Mouse (Mus musculus) cerebellum, adult 18-20 months (tissue): Measurements from ENCODE around the gene Dglucy.

Experiments used
- DNase-seq, 2 experiments: peaks; one replicate each; pipeline ENCODE4 v3.0.0; 2021

Gene Dglucy

DNA sequence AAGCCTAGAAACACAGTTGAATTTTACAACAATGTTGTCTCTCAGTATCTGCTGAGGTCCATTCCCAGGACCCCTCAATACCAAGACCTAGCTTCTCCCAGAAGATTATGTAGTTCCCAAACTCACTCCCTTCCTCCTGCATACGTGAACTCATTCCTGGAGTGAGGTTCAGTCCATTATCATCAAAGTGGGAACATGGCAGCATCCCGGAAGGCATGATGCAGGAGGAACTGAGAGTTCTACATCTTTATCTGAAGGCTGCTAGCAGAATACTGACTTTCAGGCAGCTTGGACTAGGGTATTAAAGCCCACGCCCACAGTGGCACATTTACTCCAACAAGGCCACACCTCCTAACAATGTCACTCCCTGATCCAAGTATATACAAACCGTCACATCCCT lies 64.3 kb downstream of the Dglucy start:
- no peak for DNase-seq

DNA sequence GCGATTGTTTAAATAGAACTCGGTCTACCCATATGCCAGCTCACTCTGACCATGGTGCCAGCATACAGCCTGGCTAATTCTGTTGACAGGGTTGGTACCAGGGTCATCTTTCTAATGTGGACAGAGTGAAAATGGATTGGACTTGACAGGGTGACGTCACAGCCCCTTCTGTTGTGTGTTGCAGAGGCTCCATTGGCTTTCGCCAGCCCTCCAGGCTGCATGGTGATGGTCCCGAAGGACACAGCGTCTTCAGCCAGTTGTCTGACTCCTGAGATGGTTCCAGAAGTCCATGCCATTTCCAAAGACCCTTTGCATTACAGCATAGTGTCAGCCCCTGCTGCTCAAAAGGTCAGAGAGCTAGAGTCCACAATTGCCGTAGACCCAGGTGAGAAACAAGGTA lies 65.7 kb downstream of the Dglucy start:
- DNase-seq, result no peak

DNA sequence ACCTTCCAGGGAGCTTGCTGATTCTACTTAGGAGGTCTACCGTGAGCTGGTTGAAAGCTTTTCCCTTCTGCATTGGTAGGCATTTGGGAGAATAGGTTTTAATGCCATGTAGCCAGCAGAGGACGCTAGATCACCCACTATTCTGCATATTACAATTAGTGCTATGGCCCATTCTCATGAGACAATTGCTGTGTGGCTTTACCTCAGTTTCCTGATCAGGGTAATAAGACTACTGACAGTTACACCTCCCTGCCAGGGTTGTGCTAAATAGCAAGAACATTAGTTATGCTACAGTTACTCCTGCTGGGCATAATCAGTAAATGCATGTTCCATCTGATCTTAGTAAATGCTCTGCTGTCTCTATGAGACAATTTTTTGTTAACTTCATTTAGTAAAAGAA lies 67.0 kb downstream of the Dglucy start:
- DNase-seq, result no peak

DNA sequence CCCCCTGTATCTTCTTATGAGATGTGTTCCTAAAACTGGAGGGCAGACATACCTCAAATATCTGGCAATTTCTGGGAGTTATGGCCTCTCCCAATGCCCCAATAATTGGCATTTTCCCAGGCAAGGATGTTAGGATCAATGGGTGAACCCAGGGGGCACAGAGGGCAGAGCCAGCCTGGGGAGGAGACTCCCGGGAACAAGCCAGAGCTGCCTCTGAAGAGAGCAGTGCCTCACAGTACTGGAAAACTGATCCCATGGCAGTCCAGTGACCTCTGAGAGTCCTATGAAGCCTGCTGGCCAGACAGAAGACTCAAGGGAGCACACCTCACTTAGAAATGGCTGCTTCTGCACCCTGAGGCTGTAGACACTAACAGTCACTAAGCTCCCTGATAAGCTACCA lies 67.7 kb downstream of the Dglucy start:
- no peak for DNase-seq

DNA sequence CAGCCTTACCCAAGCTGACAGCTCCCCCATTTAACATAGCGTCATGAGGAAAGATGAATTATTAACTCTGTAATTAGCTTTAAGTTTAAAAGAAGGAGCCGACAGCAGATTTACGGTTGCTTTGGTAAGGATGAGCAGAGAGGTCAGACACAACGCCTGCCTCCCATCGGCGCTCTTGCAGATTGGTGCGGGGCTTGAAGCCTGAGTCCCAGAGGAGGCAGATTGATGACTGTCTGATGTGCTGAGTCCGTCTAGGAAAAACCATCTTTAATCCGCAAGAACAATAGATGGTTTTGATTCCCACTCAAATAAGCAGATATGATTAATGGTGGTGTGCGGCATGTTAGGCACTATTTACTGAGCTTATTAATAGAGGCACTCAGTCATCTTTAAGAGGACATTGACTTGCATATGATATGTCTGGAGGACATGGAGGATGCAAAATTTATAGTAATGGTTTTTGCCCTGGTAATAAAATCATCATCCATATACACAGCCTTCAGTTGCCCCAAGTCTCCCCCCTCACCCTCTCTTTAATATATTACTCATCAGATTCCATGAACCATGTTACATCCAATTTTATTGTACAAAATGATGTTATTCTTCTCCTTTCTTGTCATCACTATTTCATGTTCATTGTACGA lies 68.7 kb downstream of the Dglucy start:
- no peak for DNase-seq

DNA sequence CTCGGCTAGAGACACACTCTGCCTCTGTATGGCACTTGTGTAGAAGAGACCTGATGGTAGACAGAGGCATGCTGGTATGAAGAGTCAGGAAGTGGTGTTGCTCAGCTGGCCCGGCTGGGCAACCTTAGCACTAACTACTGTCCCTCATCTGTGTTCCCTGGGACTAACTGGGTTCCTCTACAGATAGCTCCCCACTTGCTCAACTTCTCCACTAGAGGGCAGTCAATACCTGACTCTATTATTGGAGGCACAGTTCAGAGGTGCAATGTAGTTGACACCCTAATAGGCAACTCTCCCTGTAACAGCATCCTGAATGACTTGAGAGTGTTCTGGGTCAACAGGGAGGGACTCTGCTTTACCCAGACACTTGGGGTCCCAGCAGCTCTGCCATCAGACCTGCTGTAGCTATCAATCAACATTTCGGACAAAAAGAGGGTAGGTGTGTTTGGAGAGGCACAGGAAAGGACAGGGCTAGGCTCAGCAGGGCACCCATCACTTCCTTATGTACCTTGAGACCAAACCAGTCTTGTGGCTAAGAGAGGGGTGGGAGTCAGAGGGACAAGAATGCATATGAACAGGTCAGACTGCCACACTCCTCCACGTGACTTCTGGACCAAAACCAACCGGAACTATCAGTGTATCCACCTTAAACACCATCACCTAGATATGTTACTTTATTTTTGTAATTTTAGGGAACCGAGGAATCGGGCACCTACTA lies 70.7 kb downstream of the Dglucy start:
- peak; percentile 73 to 74 for DNase-seq

DNA sequence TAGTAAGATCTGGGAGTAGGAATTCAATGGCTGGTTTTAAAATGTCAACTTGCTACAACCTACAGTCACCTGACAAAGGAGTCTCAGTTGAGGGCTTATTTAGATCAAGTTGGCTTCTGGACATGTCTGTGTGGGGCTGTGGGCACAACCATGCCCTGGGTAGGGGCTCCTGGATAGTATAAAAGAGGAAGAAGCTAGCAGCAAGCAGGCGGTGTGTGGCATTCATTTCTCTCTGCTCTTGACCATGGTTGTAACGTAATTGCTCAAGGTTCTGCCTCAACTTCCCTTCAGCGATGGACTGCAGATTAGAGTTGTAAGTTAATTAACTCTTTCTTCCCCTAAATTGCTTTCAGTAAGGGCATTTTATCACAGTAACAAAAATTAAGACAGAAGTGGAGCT lies 73.5 kb downstream of the Dglucy start:
- DNase-seq, result no peak

DNA sequence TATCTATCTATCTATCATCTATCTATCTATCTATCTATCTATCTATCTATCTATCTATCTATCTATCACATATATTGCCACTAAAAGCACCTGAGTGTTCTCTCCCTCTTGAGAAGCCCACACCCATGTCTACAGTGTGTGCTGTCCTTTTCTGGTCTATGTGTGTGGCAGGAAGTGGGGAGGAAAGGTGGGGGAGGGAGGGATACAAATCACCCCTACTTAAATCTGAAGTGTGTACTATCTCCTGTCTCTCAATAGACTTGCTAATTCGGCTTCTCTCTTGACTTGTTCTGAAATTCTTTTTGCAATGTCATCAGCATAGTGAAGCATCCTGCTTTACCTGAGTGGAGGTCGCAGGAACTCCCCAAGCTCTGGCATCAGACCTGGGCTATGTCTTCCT lies 77.5 kb downstream of the Dglucy start:
- no peak for DNase-seq

DNA sequence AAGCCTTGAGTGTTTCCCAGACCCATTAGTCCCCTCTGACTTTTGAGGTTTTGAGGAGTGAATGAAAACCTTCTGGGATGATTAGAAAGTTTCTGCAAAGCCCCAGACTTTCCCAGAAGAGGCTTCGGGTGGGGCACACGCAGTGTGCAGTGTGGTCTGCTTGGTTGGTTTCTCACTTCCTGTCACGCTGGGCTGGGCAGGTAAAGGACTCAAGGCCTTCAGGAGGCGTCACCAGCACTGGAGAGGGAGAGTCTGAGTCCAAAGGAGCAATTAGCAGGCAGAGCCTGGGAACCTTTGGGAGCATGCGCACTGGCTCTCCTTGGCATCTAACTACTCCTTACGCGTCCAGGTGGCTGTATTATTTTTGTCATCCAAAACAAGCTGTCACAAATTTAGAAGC lies 78.9 kb downstream of the Dglucy start:
- peak; percentile 77 to 85 for DNase-seq

DNA sequence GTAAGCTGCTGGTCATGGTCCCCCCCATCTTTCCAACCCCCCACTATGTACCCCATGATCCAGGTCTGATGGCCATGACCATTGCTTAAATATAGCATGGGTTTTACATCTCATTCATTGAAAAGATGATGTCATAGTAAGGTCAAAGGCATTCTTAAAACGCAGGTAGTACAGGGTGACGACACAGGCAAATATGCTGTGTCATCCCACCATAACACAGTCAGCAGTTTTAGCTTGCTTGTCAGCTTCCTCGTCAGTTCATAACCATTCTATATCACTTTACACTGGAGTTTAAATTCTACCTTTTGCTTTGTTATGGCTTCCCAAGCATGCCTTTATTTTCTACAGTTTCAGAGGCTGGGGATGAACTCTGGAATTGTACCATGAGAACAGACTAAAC lies 83.4 kb downstream of the Dglucy start:
- no peak for DNase-seq

DNA sequence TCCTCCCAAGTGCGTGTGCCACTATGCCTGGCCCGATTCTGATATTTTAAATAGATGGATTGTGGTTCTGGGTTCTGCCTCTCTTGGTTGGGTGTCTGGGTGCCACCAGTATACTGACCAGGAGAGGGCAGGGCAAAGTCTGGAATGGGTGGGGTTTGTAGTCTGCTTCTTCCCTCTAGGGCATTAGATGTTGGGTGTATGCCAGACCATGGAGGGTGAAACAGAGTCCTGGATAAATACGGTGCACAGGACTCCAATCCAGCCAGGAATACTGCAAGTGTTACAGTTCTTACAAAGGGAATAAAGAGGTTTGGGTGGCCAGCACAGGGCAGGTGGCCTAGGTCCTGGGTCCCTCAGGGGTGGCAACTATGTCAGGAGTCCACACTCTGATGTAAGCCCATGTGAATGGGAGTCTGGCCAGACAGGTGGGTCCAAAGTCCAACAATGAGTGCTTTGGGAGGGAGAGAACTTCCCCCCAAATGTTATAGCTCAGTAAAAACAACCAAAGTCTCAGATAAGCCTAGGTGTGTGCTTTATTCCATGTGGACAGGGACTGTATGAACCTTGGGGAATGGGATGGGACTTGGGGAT lies 84.1 kb downstream of the Dglucy start:
- DNase-seq, result no peak

DNA sequence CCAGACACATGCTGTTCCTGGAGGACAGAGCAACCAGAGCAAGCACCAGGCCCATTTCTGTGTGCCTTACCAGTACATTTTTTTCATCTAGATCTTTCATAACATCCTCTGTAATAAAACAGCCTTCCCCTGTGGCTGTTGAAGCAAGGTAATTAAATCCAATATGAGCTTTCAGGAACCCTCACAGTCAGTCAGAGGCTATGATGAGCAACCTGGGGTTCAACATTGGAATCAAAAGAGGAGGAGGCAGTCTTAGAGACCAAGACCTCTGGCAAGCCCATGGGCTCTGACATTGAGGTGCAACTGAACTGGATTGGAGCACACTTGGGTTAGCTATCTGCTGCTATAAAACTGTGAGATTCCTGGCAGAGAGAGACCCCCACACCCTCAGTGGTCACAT lies 86.2 kb downstream of the Dglucy start:
- no peak for DNase-seq

DNA sequence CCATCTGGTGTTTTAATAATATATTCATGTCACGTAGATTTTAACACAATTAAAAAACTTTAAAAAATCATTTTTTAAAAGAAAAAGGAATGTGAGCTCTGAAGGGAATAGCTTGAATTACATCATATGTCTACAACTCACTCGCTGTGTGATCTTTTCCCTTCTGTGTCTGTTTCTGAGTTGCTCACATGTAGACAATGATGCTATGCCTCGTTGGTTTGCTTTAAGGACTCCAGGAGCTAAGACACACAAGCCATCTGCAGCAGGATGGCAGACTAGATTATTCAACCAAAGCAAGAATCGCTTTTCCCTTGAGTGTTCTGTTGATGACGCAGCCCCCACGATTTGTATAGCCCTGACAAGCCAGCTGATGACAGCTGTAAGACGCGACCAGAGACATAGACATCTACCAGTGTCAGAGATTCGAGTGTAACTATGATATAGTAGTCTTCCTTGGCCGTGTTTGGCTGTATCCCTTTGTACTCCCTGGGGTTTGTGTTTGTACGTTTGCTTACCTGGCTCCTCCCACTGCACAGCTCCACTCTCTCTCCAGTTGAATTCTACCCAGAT lies 86.7 kb downstream of the Dglucy start:
- no peak for DNase-seq

DNA sequence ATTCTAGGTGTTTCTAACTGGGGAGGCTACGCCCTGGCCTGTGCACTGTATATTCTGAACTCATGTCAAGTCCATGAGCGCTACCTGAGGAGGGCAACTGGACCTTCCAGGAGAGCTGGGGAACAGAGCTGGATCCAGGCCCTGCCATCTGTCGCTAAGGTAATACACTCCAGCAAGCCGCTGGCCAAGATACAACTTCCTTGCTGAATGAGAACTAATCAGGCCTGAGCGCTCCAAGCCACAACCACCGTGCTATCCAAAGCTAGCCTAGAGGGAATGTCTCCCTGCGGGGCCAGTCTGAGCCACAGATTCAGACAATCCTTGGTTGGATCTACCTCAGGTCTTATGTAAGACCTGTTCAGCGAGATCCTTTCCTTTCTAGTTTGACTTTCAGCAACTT lies 88.2 kb downstream of the Dglucy start:
- DNase-seq, result peak; percentile 94 to 97

DNA sequence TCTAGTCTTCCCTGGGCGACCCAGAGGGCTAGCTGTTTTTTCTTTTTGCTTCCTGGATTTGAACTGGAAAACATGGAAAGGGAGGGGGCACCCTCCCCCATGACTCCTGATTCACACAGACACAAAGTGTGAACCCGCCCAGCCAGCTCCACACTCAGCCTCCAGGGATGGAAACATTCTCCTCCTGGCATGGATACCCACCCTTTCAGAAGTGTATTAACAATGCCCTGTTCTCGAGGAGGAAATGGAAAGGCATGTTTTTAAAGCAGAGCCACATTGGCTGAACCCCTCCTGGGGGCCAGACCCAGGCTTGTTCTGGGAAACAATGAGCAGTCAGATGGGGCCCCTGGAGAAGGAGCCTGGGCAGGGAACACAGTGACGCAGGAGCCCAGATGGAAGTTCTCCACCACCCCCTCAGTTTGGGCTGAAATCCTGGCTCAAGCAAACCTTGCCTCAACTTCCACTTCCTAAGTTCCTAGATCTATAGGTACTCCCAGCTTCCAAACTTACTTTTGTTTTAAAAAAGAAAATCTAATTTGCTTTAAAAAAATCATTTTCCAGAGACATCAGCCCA lies 89.3 kb downstream of the Dglucy start:
- DNase-seq, result no peak

DNA sequence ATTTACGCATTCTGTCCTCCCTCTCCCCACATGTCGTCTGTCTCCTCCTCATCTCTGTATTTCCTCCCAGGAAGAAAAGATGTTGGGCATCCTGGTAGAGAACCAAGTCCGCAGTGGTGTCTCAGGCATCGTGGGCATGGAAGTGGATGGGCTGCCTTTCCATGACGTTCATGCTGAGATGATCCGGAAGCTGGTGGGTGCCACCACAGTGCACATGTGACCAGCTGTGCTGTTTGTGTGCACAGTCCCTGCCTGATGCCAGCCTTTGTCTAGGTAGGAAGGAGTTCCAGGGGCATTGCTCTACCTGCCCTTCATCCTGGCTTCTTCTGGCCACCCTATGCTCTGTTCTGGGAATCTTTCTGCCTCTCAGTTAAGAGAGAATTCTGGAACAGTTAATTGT lies 92.4 kb downstream of the Dglucy start:
- DNase-seq, result no peak

DNA sequence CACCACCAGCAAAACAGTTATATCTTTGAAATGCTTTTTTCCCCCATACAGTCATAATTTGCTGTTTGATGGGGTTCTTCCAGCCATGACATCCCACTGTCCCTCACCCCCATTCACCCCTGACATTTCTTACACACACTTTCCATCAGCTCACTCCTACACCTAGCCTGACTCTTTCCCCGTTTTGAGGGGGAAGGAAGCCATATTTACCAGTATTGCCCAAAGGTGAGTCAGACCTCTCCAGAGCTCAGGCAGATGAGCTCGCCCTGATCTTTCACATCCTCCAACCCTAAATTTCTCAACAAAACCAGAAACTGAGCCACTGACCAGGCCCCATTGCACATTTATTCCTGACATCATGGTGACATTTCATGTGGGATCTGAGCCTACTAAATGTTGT lies 93.0 kb downstream of the Dglucy start:
- no peak for DNase-seq

DNA sequence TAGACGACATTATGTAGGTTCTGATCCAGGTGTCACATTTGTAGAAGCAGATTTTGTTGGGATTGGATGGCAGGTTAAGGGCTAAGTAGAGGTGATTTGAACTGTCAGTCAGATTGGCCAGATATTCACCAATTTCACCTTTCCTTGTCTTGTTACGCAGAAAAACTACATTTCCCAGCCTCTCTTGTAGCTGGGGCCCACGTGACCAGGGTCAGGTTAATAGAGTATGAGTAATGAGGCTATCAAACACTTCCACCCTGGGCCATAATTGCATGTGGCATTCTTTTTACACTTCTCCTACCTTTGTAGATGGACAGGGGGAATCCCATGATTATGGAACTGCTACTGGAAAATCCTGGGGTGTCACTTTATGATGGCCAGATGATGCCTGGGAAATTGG lies 94.8 kb downstream of the Dglucy start:
- DNase-seq, result no peak

DNA sequence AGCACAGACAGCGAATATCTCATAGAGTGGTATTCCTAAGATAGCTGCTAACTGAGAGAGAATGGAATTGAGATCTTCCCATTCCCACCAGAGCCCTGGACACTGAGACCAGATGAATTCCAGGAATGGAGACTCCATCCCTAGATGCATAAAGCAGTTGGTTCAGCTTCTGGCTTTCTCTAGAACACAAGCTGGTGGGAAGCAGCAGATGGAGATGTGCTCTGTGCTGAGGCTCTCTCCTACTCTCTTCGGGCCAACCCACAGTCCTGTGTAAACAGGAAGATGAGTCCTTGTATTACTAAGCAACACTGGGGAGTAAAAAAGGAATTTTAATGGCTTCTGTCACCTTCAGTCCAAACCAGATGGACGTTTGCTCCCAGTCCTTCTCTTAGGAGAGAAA lies 96.7 kb downstream of the Dglucy start:
- DNase-seq, result no peak

DNA sequence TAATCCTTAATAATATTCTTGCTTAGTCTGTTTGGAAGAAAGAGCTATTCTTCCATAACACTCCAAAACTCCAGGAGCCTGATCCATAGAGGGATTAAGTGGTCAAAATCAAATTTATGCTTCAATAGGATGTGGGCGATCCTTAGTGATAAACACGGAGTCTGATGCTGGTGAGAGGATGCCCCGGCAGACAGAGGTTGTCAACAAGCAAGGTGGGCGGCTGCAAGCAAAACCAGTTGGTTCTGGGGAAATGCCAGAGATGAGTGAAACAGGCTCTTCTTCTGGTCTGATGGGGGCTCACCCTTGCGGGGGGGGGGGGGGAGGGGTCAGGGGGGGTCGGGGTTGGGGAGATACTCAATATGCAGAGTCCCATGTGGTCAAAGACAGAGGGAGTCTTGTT lies 97.1 kb downstream of the Dglucy start:
- DNase-seq, result no peak

DNA sequence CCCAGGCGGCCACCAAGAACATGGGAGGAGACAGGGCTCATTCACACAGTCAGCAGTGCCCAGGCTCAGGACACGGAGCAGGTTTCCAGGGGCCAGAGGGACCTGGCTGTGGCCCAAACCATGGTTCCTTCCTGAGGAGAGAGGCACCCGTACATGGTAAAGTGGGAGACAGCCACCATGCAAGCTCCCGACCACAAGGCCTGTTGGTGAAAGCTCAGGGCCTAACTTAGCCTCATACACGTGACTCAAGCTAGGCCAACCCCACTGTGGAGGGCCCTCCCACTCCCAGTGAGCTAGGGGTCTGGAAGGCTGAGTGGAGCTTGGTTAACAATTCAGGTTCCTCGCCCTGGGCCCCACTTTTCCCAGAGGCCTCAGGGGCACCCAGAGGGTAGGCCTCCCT lies 99.1 kb downstream of the Dglucy start:
- no peak for DNase-seq

DNA sequence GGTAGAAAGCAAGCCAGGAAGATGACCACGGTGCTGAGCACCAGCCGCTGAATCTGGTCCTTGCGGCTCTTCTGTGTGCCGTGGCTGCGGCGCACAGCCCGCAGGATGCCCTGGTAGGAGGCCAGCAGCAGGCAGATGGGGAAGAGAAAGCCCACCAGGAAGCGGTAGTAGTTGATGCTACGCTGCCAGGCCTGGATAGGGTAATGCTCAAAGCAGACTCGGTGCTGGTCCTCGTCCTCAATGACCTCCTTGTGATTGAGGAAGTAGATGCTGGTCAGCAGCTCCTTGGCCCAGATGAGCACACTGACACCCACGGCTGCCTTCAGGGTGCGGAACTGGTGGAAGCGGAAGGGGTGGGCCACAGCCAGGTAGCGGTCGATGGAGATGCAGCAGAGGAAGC lies 99.7 kb downstream of the Dglucy start:
- no peak for DNase-seq

DNA sequence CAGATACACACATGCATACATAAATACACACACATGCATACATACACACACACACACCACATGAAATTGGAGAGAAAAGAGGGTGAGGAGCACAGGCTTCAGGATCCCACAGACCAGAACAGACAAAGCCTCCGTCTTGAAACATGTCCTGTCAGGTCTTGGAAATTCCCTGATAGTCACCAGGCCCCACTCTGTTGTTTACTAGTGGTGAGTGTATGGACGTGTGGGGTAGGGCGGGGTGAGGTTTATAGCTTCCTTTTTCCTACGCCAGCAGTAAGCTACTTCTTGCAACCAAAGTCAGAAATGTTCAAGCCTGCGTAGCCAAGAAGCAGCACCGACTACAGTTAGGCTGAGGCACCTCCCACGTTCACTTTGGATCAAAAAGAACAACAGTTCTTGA lies 104.3 kb downstream of the Dglucy start:
- DNase-seq, result no peak

DNA sequence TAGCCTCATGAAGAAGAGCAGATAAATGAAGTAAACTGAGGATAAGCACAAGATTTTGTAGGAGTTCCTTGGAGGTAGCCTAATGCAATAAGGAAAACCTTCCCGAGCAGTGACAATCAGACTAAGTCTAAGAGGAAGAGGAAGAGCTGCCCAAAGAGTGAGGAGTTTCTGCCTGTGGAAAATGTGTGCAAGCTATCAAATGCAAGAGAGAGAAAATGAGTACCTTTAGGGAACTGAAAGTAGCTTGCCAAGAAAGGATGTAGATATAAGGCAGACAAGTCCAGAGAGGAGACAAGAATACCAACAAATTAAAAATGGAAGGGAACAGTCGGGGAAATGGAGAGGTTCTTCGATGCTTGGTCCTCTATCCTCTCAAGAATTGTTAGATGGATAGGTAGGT lies 106.7 kb downstream of the Dglucy start:
- no peak for DNase-seq
